Mouse (Mus musculus) stomach, embryonic 15.5 days (tissue): ENCODE data around the gene Retreg1. TPM values are rescaled to one million over a fixed set of nuclear protein-coding genes. Genes with fewer than 3 reads are reported as not detected.

Experiments
- ATAC-seq: fragments of 200-750 bp; cut with Nextera tagmentation; 2 replicates; pipeline ENCODE4 v1.8.0; 2017; ENCODE audit warnings: low read depth, moderate number of reproducible peaks, moderate TSS enrichment; ENCODE audit not compliant: insufficient read depth, low FRiP score
- H3K27ac ChIP-seq: fragments of 300-500 bp; sonication (generic); 2 replicates; pipeline ENCODE4 v1.5.1; 2015; ENCODE audit warnings: mild to moderate bottlenecking, inconsistent platforms
- H3K27me3 ChIP-seq: fragments of 300-500 bp; sonication (generic); replicated peaks from 2 replicates; pipeline ENCODE4 v1.6.1; 2015; ENCODE audit warnings: inconsistent platforms
- H3K36me3 ChIP-seq: fragments of 300-500 bp; sonication (generic); 2 replicates; pipeline ENCODE4 v1.6.1; 2015; ENCODE audit warnings: inconsistent platforms
- H3K4me1 ChIP-seq: fragments of 300-500 bp; sonication (generic); 2 replicates; pipeline ENCODE4 v1.6.1; 2015; ENCODE audit warnings: inconsistent platforms
- H3K4me2 ChIP-seq: fragments of 300-500 bp; sonication (generic); 2 replicates; pipeline ENCODE4 v1.6.1; 2015; ENCODE audit warnings: mild to moderate bottlenecking, inconsistent platforms
- H3K4me3 ChIP-seq: fragments of 300-500 bp; sonication (generic); replicated peaks from 2 replicates; pipeline ENCODE4 v1.5.1; 2015; ENCODE audit warnings: inconsistent platforms
- H3K9ac ChIP-seq: fragments of 300-500 bp; sonication (generic); 2 replicates; pipeline ENCODE4 v1.6.1; 2015; ENCODE audit warnings: inconsistent platforms
- H3K9me3 ChIP-seq: fragments of 300-500 bp; sonication (generic); 2 replicates; pipeline ENCODE4 v1.6.1; 2016; ENCODE audit warnings: inconsistent platforms
- WGBS: fragments of 180-500 bp; shearing (Covaris S2); methylation state at CpG from one replicate; pipeline ENCODE4 v1.1.7; 2015; 5-methylcytosine and 5-hydroxymethylcytosine counted together
- polyA plus RNA-seq: library from polyadenylated mRNA; unstranded; fragments of >200 nt; fragmentation: Nextera tagmentation; extraction: Ambion mirVana; gene quantifications from 2 replicates; pipeline ENCODE4 v1.2.1, GENCODE M21; 2015

Retreg1 gene
- polyA plus RNA-seq, 1 experiment from 2014 or later: 13.7 TPM

GRCm38 (mm10) chr15:25866106-25866505 is 23.1 kb downstream of the Retreg1 start:
- Histone ChIP-seq H3K9ac (no peak overlapping the region), H3K4me2 (no peak overlapping the region), H3K27ac (no peak overlapping the region), H3K4me1 (no peaks in the 10 kb centered on the region), H3K4me3 (no peak overlapping the region), H3K27me3 (no peaks in the 10 kb centered on the region), H3K9me3 (no peaks in the 10 kb centered on the region), H3K36me3 (no peaks in the 10 kb centered on the region)
- WGBS: 90% methylated on average over 6 of the region's 6 CpGs
- no peak for ATAC-seq

- Histone ChIP-seq H3K4me3 (no peak overlapping the region), H3K36me3 (no peaks in the 10 kb centered on the region), H3K27me3 (no peaks in the 10 kb centered on the region), H3K4me2 (no peak overlapping the region), H3K9me3 (no peaks in the 10 kb centered on the region), H3K4me1 (no peaks in the 10 kb centered on the region; the same call in 1 of the 2 replicates), H3K27ac (no peak overlapping the region), H3K9ac (no peak overlapping the region)
- ATAC-seq: no peak
- WGBS: 60% methylated on average over 5 of the region's 5 CpGs
Measured at GRCm38 (mm10) chr15:25869129-25869528, 26.1 kb downstream of the Retreg1 start.

GRCm38 (mm10) chr15:25871470-25871869 is 28.5 kb downstream of the Retreg1 start:
- ATAC-seq: no peak
- Histone ChIP-seq H3K4me1 (no peaks in the 10 kb centered on the region; the same call in 1 of the 2 replicates), H3K4me2 (no peak overlapping the region), H3K9me3 (no peaks in the 10 kb centered on the region), H3K27me3 (no peaks in the 10 kb centered on the region), H3K36me3 (no peaks in the 10 kb centered on the region), H3K9ac (no peak overlapping the region), H3K4me3 (no peak overlapping the region), H3K27ac (no peak overlapping the region)
- 81% methylated on average over 7 of the region's 7 CpGs for WGBS

- no peak overlapping the region for H3K4me3 ChIP-seq
- peak; percentile 58; the same call in 1 of the 2 replicates for ATAC-seq
- no peaks in the 10 kb centered on the region for H3K9me3 ChIP-seq
- no peak overlapping the region for H3K9ac ChIP-seq
- no peaks in the 10 kb centered on the region for H3K36me3 ChIP-seq
- no peaks in the 10 kb centered on the region; the same call in 1 of the 2 replicates for H3K4me1 ChIP-seq
- 55% methylated on average over 9 of the region's 9 CpGs for WGBS
- H3K4me2 ChIP-seq: no peak overlapping the region
- H3K27me3 ChIP-seq: no peaks in the 10 kb centered on the region
- H3K27ac ChIP-seq: no peak overlapping the region
Measured at GRCm38 (mm10) chr15:25872118-25872517, 29.1 kb downstream of the Retreg1 start.

- H3K27me3 ChIP-seq: no peaks in the 10 kb centered on the region
Measured at GRCm38 (mm10) chr15:25872657-25873056, 29.7 kb downstream of the Retreg1 start.

GRCm38 (mm10) chr15:25873536-25873935 is 30.6 kb downstream of the Retreg1 start:
- H3K9me3 ChIP-seq: no peaks in the 10 kb centered on the region
- no peak overlapping the region for H3K4me2 ChIP-seq
- no peak for ATAC-seq
- WGBS: 66% methylated on average over 1 of the region's 1 CpGs
- H3K4me1 ChIP-seq: no peaks in the 10 kb centered on the region; the same call in 1 of the 2 replicates
- no peaks in the 10 kb centered on the region for H3K36me3 ChIP-seq
- H3K27me3 ChIP-seq: no peaks in the 10 kb centered on the region
- no peak overlapping the region for H3K4me3 ChIP-seq
- H3K27ac ChIP-seq: no peak overlapping the region
- H3K9ac ChIP-seq: no peak overlapping the region

More at GRCm38 (mm10) chr15:25872657-25873056, 29.7 kb downstream of the Retreg1 start:
- no peaks in the 10 kb centered on the region for H3K36me3 ChIP-seq
- WGBS: 79% methylated on average over 9 of the region's 9 CpGs
- H3K4me1 ChIP-seq: no peaks in the 10 kb centered on the region; the same call in 1 of the 2 replicates
- H3K9me3 ChIP-seq: no peaks in the 10 kb centered on the region
- H3K9ac ChIP-seq: no peak overlapping the region
- no peak overlapping the region for H3K27ac ChIP-seq
- no peak for ATAC-seq
- no peak overlapping the region for H3K4me2 ChIP-seq
- H3K4me3 ChIP-seq: no peak overlapping the region

- Histone ChIP-seq H3K4me1 (no peaks in the 10 kb centered on the region; the same call in 1 of the 2 replicates), H3K27me3 (no peaks in the 10 kb centered on the region), H3K9ac (no peak overlapping the region), H3K9me3 (no peaks in the 10 kb centered on the region), H3K27ac (no peak overlapping the region), H3K4me3 (no peak overlapping the region), H3K4me2 (no peak overlapping the region), H3K36me3 (no peaks in the 10 kb centered on the region)
- no peak for ATAC-seq
- 47% methylated on average over 15 of the region's 15 CpGs for WGBS
Measured at GRCm38 (mm10) chr15:25876601-25877161, 33.7 kb downstream of the Retreg1 start.

- ATAC-seq: no peak; the same call in 1 of the 2 replicates
- H3K4me1 ChIP-seq: no peaks in the 10 kb centered on the region; the same call in 1 of the 2 replicates
- H3K27ac ChIP-seq: no peak overlapping the region
- no peaks in the 10 kb centered on the region for H3K36me3 ChIP-seq
- H3K27me3 ChIP-seq: no peaks in the 10 kb centered on the region
- H3K4me2 ChIP-seq: no peak overlapping the region
- no peak overlapping the region for H3K9ac ChIP-seq
- no peak overlapping the region for H3K4me3 ChIP-seq
- 64% methylated on average over 7 of the region's 7 CpGs for WGBS
- no peaks in the 10 kb centered on the region for H3K9me3 ChIP-seq
Measured at GRCm38 (mm10) chr15:25877798-25878197, 34.8 kb downstream of the Retreg1 start.

GRCm38 (mm10) chr15:25879229-25879628 is 36.2 kb downstream of the Retreg1 start:
- Histone ChIP-seq H3K9me3 (no peaks in the 10 kb centered on the region), H3K27me3 (no peaks in the 10 kb centered on the region), H3K27ac (no peak overlapping the region), H3K4me1 (no peaks in the 10 kb centered on the region), H3K36me3 (no peaks in the 10 kb centered on the region), H3K9ac (no peak overlapping the region), H3K4me2 (no peak overlapping the region), H3K4me3 (no peak overlapping the region)
- 63% methylated on average over 6 of the region's 6 CpGs for WGBS
- no peak for ATAC-seq

GRCm38 (mm10) chr15:25880192-25880591 is 37.2 kb downstream of the Retreg1 start:
- Histone ChIP-seq H3K36me3 (no peaks in the 10 kb centered on the region), H3K9ac (no peak overlapping the region), H3K4me1 (no peaks in the 10 kb centered on the region), H3K27me3 (no peaks in the 10 kb centered on the region), H3K27ac (no peak overlapping the region), H3K9me3 (no peaks in the 10 kb centered on the region), H3K4me2 (no peak overlapping the region), H3K4me3 (no peak overlapping the region)
- ATAC-seq: no peak
- 81% methylated on average over 5 of the region's 5 CpGs for WGBS

GRCm38 (mm10) chr15:25882002-25882401 is 39.0 kb downstream of the Retreg1 start:
- ATAC-seq: no peak
- Histone ChIP-seq H3K27ac (no peak overlapping the region), H3K4me1 (no peaks in the 10 kb centered on the region), H3K9me3 (no peaks in the 10 kb centered on the region), H3K4me2 (no peak overlapping the region), H3K27me3 (no peaks in the 10 kb centered on the region), H3K4me3 (no peak overlapping the region), H3K36me3 (no peaks in the 10 kb centered on the region), H3K9ac (no peak overlapping the region)
- WGBS: 61% methylated on average over 4 of the region's 4 CpGs

GRCm38 (mm10) chr15:25884416-25884958 is 41.5 kb downstream of the Retreg1 start:
- 70% methylated on average over 14 of the region's 14 CpGs for WGBS
- Histone ChIP-seq H3K36me3 (no peaks in the 10 kb centered on the region), H3K9ac (no peak overlapping the region), H3K27ac (no peak overlapping the region), H3K4me2 (peak overlapping the region; percentile 25; the same call in 1 of the 2 replicates), H3K4me1 (no peaks in the 10 kb centered on the region), H3K27me3 (no peaks in the 10 kb centered on the region), H3K9me3 (no peaks in the 10 kb centered on the region), H3K4me3 (no peak overlapping the region)
- ATAC-seq: no peak
